Mouse (Mus musculus): ENCODE data around the gene Olfr1484.
"Not testable (repeated sequence)": the region's sequence is repeated elsewhere in the genome, so short reads cannot be mapped to it uniquely, and the experiment has no call there.

Olfr1484 gene

DNA sequence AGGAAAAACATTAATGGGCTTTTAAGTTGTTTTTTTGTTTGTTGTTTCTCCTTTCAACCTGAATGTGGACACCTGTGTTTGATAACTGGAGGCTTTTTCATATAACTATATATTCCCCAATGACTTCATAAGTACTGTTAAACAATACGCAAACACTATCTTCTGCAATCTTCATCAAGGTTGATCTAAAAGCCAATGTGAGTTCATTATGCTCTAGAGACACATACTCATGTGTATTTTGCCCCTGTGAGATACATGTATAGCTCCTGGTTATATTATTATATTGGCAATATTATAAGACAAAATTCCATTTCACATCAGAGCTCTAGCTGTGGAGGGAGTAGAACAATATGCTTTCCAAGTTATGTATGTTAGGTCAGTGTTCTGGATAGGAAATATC is at the start of gene Olfr1484:
Gene Olfr1484, plus strand, starts transcription at position 301 of the 400 bp plus-strand sequence.
- no peak for DNase-seq

DNA sequence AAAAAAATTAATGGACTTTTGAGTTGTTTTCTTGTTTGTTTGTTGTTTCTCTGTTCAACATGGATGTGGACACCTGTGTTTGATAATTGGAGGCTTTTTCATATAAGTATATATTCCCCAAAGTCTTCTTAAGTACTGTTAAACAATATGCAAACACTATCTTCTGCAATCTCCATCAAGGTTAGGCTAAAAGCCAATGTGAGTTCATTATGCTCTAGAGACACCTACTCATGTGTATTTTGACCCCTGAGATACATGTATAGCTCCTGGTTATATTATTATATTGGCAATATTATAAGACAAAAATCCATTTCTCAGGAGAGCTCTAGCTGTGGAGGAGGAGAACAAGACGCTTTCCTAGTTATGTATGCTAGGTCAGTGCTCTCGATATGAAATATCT is 33.8 kb downstream of the Olfr1484 start, which contains the start of gene Olfr1487:
Gene Olfr1487, plus strand, starts transcription at position 301 of the 400 bp plus-strand sequence.
- not testable (repeated sequence) for DNase-seq

DNA sequence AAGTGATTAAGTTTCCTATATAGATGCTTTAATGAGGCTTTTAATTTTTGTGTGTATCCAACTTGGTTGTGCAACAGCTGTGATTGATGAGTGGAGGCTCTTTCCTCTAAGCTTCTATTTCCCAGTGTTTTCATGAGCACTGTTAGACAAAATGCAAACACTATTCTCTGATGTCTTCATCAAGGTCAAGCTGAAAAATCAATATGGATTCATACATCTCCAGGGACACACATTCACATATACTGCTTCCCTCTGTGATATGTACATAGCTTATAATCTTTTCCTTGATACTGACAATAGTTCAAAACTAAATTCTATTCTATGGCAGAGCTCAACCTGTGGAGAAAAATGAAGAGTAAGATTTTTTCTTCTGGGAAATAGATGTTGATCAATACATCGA is 48.0 kb downstream of the Olfr1484 start, which contains the start of gene Olfr1489:
Gene Olfr1489, plus strand, starts transcription at position 301 of the 400 bp plus-strand sequence.
- DNase-seq: no peak
